Mouse (Mus musculus): ENCODE results near the gene Gm10229. TPM values are rescaled to one million over a fixed set of nuclear protein-coding genes. Genes with fewer than 3 reads are reported as not detected.
"Not testable (repeated sequence)": the region's sequence is repeated elsewhere in the genome, so short reads cannot be mapped to it uniquely, and the experiment has no call there.

The Gm10229 gene
- polyA plus RNA-seq (2016; fragmentation: Nextera tagmentation; extraction: Ambion mirVana), result not detected in 2 replicates

DNA sequence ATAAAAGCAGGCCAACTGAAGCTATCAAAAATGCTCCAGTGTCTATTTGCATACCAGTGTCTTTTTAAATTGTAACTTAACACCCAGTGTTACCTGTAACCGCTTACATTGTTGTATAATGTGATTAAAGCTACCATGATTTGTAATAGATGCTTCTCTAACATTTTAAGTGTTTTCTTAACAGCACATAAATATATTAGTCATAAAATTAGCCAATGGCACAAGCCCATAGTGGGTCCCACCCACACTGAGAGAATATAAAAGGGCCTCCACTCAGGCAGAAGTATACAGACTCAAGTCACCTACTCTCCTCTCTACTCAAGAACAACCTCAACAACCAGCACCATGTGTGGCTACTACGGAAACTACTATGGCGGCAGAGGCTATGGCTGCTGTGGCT lies at the start of gene Gm10229:
Gm10229 (plus strand) TSS at position 301 of the 400 bp plus-strand sequence.
- H3K9me3 ChIP-seq (replicated peaks); H3K27me3 ChIP-seq (replicated peaks); H3K4me2 ChIP-seq; H3K4me3 ChIP-seq; H3K36me3 ChIP-seq; H3K9ac ChIP-seq; H3K4me1 ChIP-seq; ATAC-seq; H3K27ac ChIP-seq: not testable (repeated sequence)
- 78% methylated on average over 3 of the region's 3 CpGs for whole genome bisulfite sequencing (ENCODE audit: insufficient replicate concordance)

DNA sequence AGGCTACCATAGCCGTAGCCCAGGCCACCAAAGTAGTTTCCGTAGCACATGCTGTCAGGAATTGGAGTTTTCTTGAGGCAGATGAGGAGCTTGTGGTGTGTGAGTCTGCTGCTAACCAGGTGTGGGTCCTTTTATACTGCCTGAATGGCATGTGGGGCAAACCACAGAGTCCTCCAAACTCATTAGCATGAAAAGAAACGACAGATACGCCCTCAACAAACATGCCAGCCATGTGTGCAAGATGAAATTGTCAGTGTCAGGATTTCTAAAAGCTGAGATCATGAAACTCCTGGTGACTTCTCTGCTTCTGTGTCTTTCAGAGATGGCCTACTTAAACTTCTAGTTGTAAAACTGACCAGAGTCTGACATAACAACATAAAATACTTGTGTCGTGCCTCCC lies 4.4 kb upstream of the Gm10229 start, which contains the start of gene Krtap22-2:
Krtap22-2 (minus strand) TSS at position 101 of the 400 bp plus-strand sequence.
- H3K4me3 ChIP-seq, result no peak within 1 kb of the TSS
- no peaks in the 10 kb centered on the region for H3K36me3 ChIP-seq
- H3K4me1 ChIP-seq, result no peaks in the 10 kb centered on the region
- H3K27ac ChIP-seq, result no peak within 1 kb of the TSS
- ATAC-seq, result no peak
- no peak within 1 kb of the TSS for H3K4me2 ChIP-seq
- H3K9ac ChIP-seq, result no peak within 1 kb of the TSS
- H3K9me3 ChIP-seq (replicated peaks), result no peaks in the 10 kb centered on the region
- 68% methylated on average over 5 of the region's 5 CpGs for WGBS (ENCODE audit: insufficient replicate concordance)
- H3K27me3 ChIP-seq (replicated peaks), result no peaks in the 10 kb centered on the region

DNA sequence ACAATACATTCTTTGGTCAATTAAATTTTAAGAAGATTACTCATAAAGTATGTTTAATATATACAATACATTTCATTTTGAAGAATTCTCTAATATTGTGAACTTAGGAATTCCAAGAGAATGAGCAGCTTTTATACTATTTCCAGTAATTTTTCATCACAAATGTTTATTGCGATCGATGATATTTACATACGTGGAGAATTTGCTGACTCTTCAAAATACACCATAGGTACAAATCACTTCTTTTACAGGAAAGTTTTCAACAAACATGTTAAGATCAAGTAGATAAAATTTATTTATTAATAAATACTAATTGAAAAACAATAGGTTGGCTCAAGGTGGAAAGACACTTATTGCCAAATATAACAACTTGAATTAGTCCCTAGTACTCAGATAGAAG lies 1.1 kb upstream of the Gm10229 start:
- ATAC-seq, result no peak
- Histone ChIP-seq H3K4me1 (no peaks in the 10 kb centered on the region), H3K4me3 (no peak overlapping the region), H3K9ac (no peak overlapping the region), H3K4me2 (no peak overlapping the region), H3K36me3 (no peaks in the 10 kb centered on the region), H3K27me3 (replicated peaks) (no peaks in the 10 kb centered on the region), H3K27ac (no peak overlapping the region), H3K9me3 (replicated peaks) (no peaks in the 10 kb centered on the region)
- WGBS (ENCODE audit: insufficient replicate concordance), result 91% methylated on average over 3 of the region's 3 CpGs

DNA sequence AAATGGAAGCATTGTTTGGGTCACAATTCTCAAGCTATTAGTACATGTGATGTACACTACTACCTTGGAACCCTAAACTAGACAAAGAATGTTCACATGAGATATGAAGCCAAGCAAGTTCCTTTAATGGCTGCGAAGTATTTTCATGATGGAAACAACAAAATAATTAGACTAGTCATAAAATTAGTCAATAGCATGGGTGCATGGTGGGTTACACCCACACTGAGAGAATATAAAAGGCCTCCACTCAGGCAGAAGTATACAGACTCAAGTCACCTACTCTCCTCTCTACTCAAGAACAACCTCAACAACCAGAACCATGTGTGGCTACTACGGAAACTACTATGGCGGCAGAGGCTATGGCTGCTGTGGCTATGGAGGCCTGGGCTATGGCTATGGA lies 16.3 kb downstream of the Gm10229 start, which contains the start of gene Krtap6-1:
Krtap6-1 (plus strand) TSS at position 301 of the 400 bp plus-strand sequence.
- not testable (repeated sequence) for H3K9ac ChIP-seq; H3K4me3 ChIP-seq; H3K4me1 ChIP-seq; H3K9me3 ChIP-seq (replicated peaks); H3K27me3 ChIP-seq (replicated peaks); ATAC-seq; H3K36me3 ChIP-seq; H3K27ac ChIP-seq; H3K4me2 ChIP-seq
- 77% methylated on average over 3 of the region's 3 CpGs for WGBS (ENCODE audit: insufficient replicate concordance)

DNA sequence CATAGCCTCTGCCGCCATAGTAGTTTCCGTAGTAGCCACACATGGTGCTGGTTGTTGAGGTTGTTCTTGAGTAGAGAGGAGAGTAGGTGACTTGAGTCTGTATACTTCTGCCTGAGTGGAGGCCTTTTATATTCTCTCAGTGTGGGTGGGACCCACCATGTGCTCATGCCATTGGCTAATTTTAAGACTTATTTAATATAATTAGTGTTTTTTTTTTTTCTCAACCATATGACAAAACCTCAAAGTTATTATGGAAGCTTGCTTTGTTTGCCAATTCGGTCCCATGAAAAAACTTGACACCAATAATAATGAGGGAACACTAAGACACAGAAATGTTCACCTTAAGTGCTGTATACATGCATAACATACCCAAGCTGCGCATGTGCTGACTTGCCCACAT lies 26.3 kb downstream of the Gm10229 start, which contains the start of gene Gm10228:
Gm10228 (minus strand) TSS at position 101 of the 400 bp plus-strand sequence.
- not testable (repeated sequence) for H3K9me3 ChIP-seq (replicated peaks); H3K4me2 ChIP-seq; H3K4me3 ChIP-seq; ATAC-seq; H3K36me3 ChIP-seq; H3K27me3 ChIP-seq (replicated peaks); H3K27ac ChIP-seq; H3K9ac ChIP-seq; H3K4me1 ChIP-seq
- WGBS (ENCODE audit: insufficient replicate concordance), result 68% methylated on average over 2 of the region's 4 CpGs

DNA sequence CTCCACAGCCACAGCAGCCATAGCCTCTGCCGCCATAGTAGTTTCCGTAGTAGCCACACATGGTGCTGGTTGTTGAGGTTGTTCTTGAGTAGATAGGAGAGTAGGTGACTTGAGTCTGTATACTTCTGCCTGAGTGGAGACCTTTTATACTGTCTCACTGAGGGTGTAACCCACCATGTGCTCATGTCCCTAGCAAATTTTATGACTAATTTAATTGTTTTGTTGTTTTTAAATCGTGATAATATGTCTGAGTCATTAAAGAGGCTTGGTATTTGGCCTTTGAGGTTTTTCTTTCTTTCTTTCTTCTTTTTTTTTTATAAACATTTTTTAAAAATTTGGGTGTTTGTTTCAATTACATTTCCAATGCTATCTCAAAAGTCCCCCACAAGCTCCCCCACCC lies 32.7 kb downstream of the Gm10229 start, which contains the start of gene Krtap6-5:
Krtap6-5 (minus strand) TSS at position 101 of the 400 bp plus-strand sequence.
- Histone ChIP-seq H3K27me3 (replicated peaks) (no peaks in the 10 kb centered on the region), H3K36me3 (no peaks in the 10 kb centered on the region), H3K4me1 (no peaks in the 10 kb centered on the region), H3K9me3 (replicated peaks) (0 out of 2 replicates have a peak, but pooled peaks cover 4% of the 10 kb centered on the region), H3K4me2 (no peak within 1 kb of the TSS), H3K4me3 (no peak within 1 kb of the TSS), H3K27ac (no peak within 1 kb of the TSS), H3K9ac (no peak within 1 kb of the TSS)
- WGBS (ENCODE audit: insufficient replicate concordance), result 73% methylated on average over 3 of the region's 3 CpGs
- ATAC-seq, result no peak

DNA sequence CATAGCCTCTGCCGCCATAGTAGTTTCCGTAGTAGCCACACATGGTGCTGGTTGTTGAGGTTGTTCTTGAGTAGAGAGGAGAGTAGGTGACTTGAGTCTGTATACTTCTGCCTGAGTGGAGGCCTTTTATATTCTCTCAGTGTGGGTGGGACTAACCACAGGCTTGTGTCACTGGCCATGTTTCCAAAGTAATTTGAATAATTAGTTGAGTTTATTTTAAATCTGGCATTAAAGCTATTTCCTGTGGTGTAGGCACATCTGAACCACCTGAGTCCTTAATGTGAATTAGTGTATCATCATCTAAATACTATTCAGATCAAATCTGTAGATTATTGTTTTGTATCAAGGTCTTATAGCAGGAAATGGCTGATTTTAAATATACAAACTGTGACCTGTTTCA lies 48.8 kb downstream of the Gm10229 start, which contains the start of gene 1110025L11Rik:
1110025L11Rik (minus strand) TSS at position 101 of the 400 bp plus-strand sequence.
- not testable (repeated sequence) for H3K9ac ChIP-seq; H3K9me3 ChIP-seq (replicated peaks); H3K4me1 ChIP-seq; H3K4me2 ChIP-seq; H3K27me3 ChIP-seq (replicated peaks); H3K27ac ChIP-seq; ATAC-seq; H3K36me3 ChIP-seq; H3K4me3 ChIP-seq
- WGBS (ENCODE audit: insufficient replicate concordance), result no CpG with 5 or more reads among the region's 2 CpGs

Other genes starting within 250 kb of the Gm10229 start
- gene 2310057N15Rik, start 241.1 kb upstream of the Gm10229 start, polyA plus RNA-seq (2016; fragmentation: Nextera tagmentation; extraction: Ambion mirVana), result not detected in 2 replicates
- not detected in 2 replicates for gene Gm5965, start 237.4 kb upstream of the Gm10229 start, polyA plus RNA-seq (2016; fragmentation: Nextera tagmentation; extraction: Ambion mirVana)
- gene Gm20741, start 203.1 kb upstream of the Gm10229 start, polyA plus RNA-seq (2016; fragmentation: Nextera tagmentation; extraction: Ambion mirVana), result not detected in 2 replicates
- not detected in 2 replicates for gene Krtap15, start 195.1 kb upstream of the Gm10229 start, polyA plus RNA-seq (2016; fragmentation: Nextera tagmentation; extraction: Ambion mirVana)
- not detected in 2 replicates for gene Krtap14, start 189.1 kb upstream of the Gm10229 start, polyA plus RNA-seq (2016; fragmentation: Nextera tagmentation; extraction: Ambion mirVana)
- not detected in 2 replicates for gene Krtap19-1, start 145.9 kb upstream of the Gm10229 start, polyA plus RNA-seq (2016; fragmentation: Nextera tagmentation; extraction: Ambion mirVana)
- not detected in 2 replicates for gene Krtap19-2, start 141.0 kb upstream of the Gm10229 start, polyA plus RNA-seq (2016; fragmentation: Nextera tagmentation; extraction: Ambion mirVana)
- not detected in 2 replicates for gene Krtap19-3, start 137.2 kb upstream of the Gm10229 start, polyA plus RNA-seq (2016; fragmentation: Nextera tagmentation; extraction: Ambion mirVana)
- not detected in 2 replicates for gene Krtap19-4, start 130.2 kb upstream of the Gm10229 start, polyA plus RNA-seq (2016; fragmentation: Nextera tagmentation; extraction: Ambion mirVana)
- not detected in 2 replicates for gene Krtap19-5, start 118.8 kb upstream of the Gm10229 start, polyA plus RNA-seq (2016; fragmentation: Nextera tagmentation; extraction: Ambion mirVana)
- not detected in 2 replicates for gene Krtap19-9b, start 83.0 kb upstream of the Gm10229 start, polyA plus RNA-seq (2016; fragmentation: Nextera tagmentation; extraction: Ambion mirVana)
- gene Krtap16-3, start 52.4 kb upstream of the Gm10229 start, polyA plus RNA-seq (2016; fragmentation: Nextera tagmentation; extraction: Ambion mirVana), result not detected in 2 replicates
- gene Krtap22-2, start 4.5 kb upstream of the Gm10229 start, polyA plus RNA-seq (2016; fragmentation: Nextera tagmentation; extraction: Ambion mirVana), result not detected in 2 replicates
- gene Krtap6-1, start 16.4 kb downstream of the Gm10229 start, polyA plus RNA-seq (2016; fragmentation: Nextera tagmentation; extraction: Ambion mirVana), result not detected in 2 replicates
- not detected in 2 replicates for gene Gm10228, start 26.2 kb downstream of the Gm10229 start, polyA plus RNA-seq (2016; fragmentation: Nextera tagmentation; extraction: Ambion mirVana)
- not detected in 2 replicates for gene Krtap6-5, start 32.6 kb downstream of the Gm10229 start, polyA plus RNA-seq (2016; fragmentation: Nextera tagmentation; extraction: Ambion mirVana)
- gene 1110025L11Rik, start 48.7 kb downstream of the Gm10229 start, polyA plus RNA-seq (2016; fragmentation: Nextera tagmentation; extraction: Ambion mirVana), result not detected in 2 replicates
- gene Krtap6-3, start 68.7 kb downstream of the Gm10229 start, polyA plus RNA-seq (2016; fragmentation: Nextera tagmentation; extraction: Ambion mirVana), result not detected in 2 replicates
- gene Gm6358, start 125.6 kb downstream of the Gm10229 start, polyA plus RNA-seq (2016; fragmentation: Nextera tagmentation; extraction: Ambion mirVana), result not detected in 2 replicates
- gene Gm10061, start 135.8 kb downstream of the Gm10229 start, polyA plus RNA-seq (2016; fragmentation: Nextera tagmentation; extraction: Ambion mirVana), result not detected in 2 replicates
- not detected in 2 replicates for gene Gm9789, start 142.7 kb downstream of the Gm10229 start, polyA plus RNA-seq (2016; fragmentation: Nextera tagmentation; extraction: Ambion mirVana)
- not detected in 2 replicates for gene Gm7735, start 154.2 kb downstream of the Gm10229 start, polyA plus RNA-seq (2016; fragmentation: Nextera tagmentation; extraction: Ambion mirVana)
- gene 1110057P08Rik, start 159.5 kb downstream of the Gm10229 start, polyA plus RNA-seq (2016; fragmentation: Nextera tagmentation; extraction: Ambion mirVana), result not detected in 2 replicates
- gene Krtap20-2, start 190.6 kb downstream of the Gm10229 start, polyA plus RNA-seq (2016; fragmentation: Nextera tagmentation; extraction: Ambion mirVana), result not detected in 2 replicates